Mouse (Mus musculus) brain, embryonic 18.5 days (tissue): ENCODE measurements around the gene Mdk.

ENCODE experiments used
- DNase-seq: peaks from one replicate; pipeline ENCODE4 v3.0.0-alpha.2; 2012; ENCODE audit warnings: low read depth, low spot score

The Mdk gene

DNA sequence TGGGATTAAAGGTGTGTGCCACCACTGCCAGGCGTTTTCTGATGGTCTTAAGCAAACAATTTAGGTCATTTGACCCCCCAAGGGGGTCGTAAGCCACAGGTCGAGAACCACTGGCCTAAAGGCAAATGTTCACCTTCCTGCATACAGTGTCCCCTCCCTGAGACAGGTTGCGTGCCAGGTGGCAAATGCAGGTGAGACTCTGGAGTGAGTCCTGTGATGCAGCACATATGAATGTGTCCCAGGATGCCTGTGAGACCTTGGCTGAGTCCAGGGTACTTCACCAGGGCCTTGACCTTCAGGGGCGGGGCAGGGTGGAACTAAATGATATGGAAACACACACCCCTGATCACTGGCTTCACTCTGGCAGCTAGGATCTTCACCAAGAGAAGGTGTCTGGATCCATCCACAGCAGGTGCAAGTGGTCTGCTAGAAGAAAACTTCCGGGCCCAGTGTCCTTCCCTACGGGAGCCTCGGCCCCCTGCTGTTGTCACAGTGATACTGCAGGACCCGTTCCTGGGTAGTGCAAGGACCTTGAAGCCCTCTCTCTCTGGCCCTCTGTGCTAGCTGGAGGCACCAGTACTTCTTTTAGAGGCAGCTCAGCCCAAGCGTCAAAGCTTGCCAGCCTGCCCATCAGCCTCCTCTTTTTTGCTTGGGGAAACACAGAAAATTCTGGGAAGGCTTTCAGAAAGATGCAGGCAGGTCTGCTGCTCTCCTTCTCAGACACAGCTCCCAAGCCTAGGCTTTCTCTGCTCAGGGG, 26.8 kb upstream of the Mdk start:
- DNase-seq, result no peak

GRCm38 (mm10) chr2:91958049-91958448, 26.0 kb upstream of the Mdk start:
- no peak for DNase-seq

DNA sequence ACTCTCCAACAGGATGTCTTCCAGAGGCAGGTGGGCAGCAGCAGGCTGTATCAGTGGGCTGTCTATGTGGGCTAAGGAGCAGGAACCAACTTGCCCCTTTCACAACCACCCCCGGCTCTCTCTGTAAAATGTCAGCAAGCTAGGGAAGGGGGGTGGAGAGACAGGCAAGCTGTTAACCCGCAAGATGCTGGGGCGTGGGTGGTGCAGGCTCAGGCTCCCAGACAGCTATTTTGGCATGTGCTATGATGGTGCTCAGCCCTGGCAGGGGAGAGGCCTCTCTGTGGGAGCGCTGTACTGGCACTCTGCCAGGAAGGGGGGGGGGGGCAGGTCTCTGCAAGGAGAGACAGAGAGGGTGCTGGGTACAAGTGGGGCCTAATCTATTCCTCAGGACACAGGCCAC, 25.0 kb upstream of the Mdk start:
- no peak for DNase-seq

DNA sequence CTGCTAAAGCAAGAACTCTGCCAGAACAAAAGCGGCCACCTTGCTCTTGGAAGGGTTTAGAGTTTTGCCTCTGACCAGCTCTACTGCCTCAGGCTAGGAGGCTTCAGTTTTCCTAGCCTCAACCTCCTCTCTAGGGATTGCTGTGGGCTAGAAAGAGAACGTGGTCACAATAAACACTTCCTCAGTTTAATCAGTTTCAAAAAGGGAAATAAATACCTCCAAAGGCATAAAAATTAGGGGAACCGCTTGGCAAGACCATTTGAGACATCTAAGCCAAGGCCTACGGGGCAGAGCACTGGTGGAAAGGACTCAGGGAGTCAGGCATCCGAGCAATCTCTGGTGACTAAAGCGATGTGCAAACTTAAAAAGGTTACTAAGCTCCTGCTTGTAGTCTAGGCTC, 23.8 kb upstream of the Mdk start:
- no peak for DNase-seq

DNA sequence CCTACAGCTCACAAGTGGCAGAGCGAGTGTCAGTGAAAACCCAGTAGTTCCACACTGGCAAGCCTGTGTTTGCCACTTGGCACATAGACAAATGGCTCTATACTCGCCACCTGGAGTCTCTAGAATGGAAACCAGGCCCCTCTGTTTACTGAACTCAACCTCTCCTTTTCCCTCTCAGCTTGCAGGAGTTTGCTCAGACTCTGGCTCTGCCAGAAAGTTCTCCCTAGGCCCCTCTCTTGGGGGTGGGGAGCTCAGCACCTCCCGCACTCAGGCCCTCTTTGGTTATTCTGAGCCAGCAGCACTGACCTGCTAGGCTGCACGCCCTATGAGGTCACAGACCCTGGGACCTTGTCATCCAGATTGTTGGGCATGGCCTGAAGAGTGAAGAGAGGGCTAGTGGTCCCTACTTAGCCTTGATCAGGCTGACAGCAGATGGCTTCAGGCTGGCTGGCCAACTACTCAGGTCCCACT, 23.1 kb upstream of the Mdk start:
- no peak for DNase-seq

GRCm38 (mm10) chr2:91953825-91954224, 21.7 kb upstream of the Mdk start:
- no peak for DNase-seq

- DNase-seq, result no peak
Observed at GRCm38 (mm10) chr2:91950275-91951085, 18.4 kb upstream of the Mdk start.

DNA sequence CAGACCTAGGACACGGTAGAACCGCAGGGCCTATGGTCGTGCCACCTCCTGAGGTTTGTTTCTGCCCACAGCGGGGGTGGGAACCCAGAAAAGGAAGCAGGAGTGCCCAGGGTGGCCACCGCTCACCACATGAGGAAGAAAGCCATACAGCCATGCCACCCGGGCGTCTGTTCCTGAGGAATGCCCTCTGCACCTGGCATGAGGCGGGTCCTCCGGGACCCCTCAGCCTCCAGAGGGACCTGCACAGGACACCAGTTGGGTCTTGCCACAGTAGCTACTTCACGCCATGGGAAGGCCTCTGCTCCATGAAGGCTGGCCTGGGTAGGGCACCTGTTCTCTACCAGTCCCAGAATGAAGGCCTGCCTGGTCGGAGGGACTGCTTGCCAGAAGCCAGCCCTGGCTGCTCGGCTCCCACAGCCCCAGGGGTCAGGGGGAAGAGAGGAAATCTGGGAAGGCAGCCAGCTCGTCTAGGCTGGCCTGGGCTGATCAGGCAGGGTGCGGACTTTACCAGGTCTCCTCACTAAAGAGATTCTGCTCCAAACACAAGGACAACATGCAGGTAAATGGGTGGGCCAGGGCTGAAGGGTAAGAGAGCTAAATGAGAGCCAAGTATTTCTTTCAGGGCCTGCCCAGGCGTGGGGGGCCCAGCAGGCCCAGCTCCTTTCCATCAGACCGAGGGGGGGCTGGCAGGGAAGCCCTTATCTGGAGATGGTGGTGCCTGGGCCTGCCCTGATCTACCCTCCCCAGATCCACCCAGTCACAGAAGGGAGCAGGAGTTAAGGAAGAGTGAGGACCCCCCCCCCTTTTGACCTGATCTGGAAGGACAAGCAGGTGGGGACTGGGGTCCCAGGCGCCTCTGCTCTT, 17.5 kb upstream of the Mdk start:
- DNase-seq, result no peak

DNA sequence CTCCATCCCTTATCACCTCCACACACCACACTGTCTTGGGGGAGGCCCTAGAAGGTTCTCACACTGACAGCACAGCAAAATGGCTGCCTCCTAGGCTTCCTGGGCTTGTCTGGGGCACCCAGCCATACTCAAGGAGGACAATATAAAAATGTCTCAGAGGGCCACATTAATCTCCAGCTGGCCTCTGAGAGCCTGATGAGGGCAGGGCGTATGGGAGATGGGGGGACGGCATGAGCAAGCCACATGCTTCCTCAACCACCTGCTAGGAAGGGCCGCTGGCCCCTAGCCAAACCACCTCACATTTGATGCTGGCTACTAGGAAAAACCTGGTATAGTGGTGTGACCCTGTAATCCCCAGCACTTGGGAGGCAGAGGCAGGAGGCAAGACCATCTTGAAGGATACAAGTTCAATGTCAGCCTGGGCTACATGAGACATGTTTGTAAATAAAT, 16.7 kb upstream of the Mdk start:
- no peak for DNase-seq

DNA sequence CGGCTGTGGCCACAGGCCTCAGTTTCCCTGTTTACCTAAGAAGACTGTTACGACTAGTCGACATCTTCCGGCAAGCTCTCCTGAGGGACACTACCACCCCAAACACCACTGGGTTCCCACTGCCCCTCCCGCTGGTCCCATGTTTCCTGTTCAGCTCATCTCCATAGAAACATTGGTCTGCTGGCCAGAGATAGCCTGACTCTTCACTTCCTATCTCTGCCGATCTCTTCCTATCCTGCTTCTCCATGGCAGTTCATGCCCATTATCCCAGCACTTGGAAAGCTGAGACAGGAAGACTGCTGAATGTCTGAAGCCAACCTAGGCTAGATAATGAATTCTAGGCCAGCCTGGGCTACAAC, 16.0 kb upstream of the Mdk start:
- DNase-seq, result no peak

- DNase-seq, result no peak
Observed at GRCm38 (mm10) chr2:91947397-91948150, 15.5 kb upstream of the Mdk start.

- DNase-seq, result no peak
Observed at GRCm38 (mm10) chr2:91946836-91947235, 14.7 kb upstream of the Mdk start.

DNA sequence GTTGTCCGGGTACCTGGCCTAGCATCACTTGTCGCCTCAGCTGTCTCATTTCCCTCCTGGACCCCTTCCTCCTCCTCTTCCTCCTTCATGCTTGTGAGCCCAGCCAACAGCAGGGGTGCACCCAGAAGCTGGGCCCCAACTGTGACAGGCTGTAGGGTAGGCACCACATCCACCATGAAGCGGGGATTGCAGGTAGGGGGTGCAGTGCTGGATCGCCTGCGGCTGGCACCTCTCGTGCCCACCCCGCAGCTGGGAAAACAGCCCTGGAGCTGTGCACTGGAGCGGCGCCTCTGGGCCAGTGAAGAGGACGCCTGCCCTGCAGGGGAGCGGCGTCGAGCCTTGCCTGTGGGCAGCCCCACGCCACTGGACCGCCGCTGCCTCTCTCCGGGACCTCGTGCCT, 13.4 kb upstream of the Mdk start, which contains the start of gene Gm9821:
TSS of gene Gm9821 (plus strand) at position 221 of the 400 bp plus-strand sequence.
- no peak for DNase-seq

DNA sequence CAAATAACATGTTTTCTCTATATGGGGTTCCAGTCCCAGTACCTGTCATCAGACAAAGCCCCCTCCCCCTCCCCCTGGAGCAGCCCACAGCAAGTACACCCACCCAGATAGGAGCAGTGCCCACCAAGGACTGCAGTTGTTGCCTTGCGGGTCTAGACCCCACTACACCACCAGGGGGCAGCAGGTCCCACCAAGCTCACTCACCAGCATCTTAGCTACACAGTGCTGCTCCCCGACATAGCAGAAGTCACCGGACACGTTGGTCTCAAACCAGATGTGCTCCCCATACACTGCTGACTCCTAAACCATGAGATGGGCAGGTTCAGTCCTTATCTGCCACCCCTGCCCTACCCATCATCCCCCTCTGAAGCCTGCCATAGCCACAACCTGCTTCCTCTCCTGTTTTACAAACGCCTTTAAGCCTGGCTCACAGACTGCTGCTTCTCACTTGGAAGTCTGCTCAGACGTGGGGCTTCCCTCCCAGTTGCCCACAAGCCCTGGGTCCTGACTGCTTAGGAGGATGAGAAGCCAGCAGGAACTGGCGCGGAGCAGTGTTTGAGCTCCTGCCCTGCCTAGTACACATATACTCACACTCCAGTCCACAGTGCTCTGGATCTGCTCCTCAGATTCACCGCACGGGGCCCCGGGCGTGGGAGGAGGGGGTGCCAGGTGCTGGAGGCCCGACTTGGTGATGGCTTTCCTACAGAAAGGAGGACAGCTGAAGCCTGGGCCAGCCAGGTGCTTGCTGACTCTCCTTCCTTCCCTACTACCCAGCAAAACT, 12.3 kb upstream of the Mdk start:
- no peak for DNase-seq

GRCm38 (mm10) chr2:91942356-91942755, 10.3 kb upstream of the Mdk start:
- DNase-seq, result no peak

DNA sequence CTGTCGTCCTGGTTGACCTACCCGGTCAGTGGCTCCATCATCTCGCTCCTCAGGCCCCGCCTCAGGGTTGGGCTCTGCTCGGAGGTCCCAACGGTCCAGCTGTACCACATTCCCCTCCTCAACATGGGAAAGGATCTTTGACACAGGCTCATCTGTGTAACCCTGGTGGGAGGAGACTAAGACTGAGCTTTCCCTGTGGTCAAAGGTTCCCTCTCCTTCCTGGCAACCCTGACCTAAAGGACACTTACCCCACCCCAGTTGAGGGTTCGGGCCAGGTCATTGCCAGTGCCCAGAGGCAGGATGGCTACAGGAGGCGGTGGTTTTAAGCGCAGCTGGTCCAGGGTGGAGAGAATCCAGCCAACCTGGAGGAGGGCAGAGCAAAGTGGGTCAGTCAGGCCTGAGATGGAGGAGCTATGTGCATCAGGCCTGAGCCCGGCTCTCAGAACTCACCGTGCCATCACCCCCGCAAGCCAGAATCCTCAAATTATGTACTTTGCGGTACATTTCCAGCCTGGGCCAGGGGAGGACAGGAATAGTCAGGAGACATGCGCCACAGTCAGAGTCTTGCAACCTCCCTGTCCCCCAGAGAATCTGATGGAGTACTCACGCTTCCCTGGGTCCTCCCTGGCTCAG, 7.3 kb upstream of the Mdk start:
- no peak for DNase-seq

GRCm38 (mm10) chr2:91936154-91936553, 4.1 kb upstream of the Mdk start:
- DNase-seq, result no peak

- no peak for DNase-seq
Observed at GRCm38 (mm10) chr2:91934826-91935525, 2.9 kb upstream of the Mdk start.

- no peak for DNase-seq
Observed at GRCm38 (mm10) chr2:91934016-91934415, 1.9 kb upstream of the Mdk start.
